Mouse (Mus musculus) heart, adult 10 weeks (tissue): Measurements from ENCODE around the gene Rab10. TPM values are rescaled to one million over a fixed set of nuclear protein-coding genes. Genes with fewer than 3 reads are reported as not detected.

Experiments
- polyA plus RNA-seq: library from polyadenylated mRNA; stranded (reverse); fragments of 350-450 nt; fragmentation: Illumina TruSeq; extraction: RNeasy Lipid Tissue Mini Kit (QIAGEN cat#74804); gene quantifications from one replicate; pipeline ENCODE4 v1.2.3, GENCODE M21; 2014; ENCODE audit warnings: low read depth, low replicate concordance

Rab10 gene
- 98.5 TPM for polyA plus RNA-seq

DNA sequence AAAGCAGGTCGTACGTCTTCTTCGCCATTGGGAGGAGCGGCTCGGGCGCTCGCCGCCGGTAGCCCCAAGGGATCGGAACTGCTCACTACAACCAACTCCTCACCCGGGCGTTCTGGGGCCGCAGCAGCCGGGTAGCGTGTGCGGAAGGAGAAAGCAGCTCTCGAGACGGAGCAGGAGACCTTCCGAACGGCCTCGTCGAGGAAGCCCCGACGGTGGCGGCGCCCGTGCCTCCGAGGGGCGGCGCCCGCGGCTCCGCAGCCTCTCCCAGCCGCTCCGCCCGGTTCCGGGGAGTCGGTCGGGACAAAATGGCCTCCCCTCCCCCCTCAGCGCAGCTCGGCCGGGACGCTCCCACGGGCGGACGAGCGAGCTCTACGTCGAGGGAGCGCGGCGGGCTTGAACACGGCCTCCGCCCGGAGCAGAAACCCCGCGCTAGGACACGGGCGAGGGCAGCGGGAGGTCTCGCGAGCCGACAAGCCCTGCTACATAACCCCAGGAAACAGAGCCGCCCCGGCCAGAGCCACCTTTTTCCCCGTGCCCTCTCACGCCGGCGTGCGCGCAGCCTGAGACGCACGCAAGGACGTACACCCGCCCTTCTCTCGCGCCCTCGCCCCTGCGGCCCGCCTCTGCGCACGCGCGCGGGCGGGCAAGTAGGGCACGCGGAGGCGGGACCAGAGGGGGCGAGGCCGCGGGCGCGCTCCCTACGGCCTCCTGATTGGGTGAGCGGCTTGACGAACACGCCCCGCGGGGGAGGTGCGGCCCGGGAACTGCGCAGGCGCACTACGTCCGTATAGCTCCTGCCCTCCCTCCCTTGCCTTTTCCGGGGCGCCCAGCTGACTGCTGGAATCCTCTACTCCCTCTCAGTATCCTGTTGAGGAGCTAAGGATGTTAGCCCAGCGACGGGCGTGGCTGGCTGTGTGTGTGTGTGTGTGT is at the start of gene Rab10:
Gene Rab10 (minus strand): TSS at position 579 of the 930 bp plus-strand sequence.

Other genes with a start within 250 kb of the Rab10 start
- 5.7 TPM for gene Kif3c, start 55.2 kb upstream of the Rab10 start, polyA plus RNA-seq
- gene Asxl2, start 116.9 kb upstream of the Rab10 start, polyA plus RNA-seq = 11.4 TPM